Mouse (Mus musculus) WW6 (cell line): Measurements from ENCODE around the gene Gm47429.
"Not testable (repeated sequence)": the region's sequence is repeated elsewhere in the genome, so short reads cannot be mapped to it uniquely, and the experiment has no call there.

Experiments used
- DNase-seq: peaks from one replicate; pipeline ENCODE4 v3.0.0-alpha.2; 2013; ENCODE audit warnings: low read depth, low spot score

The Gm47429 gene

DNA sequence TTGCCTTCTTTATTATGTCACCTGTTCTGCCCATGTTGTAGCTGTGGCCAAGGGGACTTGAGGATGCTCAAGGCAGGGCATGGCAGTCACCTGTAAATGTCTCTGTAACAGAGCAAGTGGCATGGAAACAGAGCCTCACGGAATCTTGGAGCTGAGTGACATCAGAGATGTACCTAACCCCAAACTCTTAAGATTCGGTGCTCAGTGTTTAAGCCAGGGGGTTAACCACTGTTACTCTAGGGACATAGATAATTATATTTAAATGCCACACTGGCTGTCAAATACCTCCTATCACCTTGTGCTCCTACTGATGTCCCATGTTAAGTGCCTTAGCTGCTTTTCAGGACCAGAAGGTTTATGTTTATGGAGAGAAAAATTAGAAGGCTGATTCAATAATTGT, at the start of gene Gm47429:
TSS of gene Gm47429 (minus strand) at position 101 of the 400 bp plus-strand sequence.
- DNase-seq, result no peak

DNA sequence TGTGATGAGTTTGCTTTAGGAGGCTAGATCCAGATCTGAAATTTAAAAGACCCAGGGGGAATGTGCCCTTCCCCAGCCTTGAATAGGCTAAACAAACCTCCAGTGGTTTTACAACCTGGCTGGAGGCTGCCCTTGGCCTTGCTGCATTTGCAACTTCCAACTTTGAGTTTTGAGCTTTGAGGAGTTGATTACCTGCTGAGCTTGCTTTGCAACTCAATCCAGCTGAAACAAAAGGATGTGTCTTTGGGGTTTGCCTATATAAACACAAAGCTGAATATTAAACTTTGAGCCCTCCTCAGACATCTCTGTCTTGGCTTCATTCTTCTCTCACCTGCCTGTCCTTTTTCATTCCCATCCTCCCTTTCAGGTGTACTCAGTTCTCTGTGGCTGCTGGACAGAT, 44.8 kb upstream of the Gm47429 start:
- not testable (repeated sequence) for DNase-seq

DNA sequence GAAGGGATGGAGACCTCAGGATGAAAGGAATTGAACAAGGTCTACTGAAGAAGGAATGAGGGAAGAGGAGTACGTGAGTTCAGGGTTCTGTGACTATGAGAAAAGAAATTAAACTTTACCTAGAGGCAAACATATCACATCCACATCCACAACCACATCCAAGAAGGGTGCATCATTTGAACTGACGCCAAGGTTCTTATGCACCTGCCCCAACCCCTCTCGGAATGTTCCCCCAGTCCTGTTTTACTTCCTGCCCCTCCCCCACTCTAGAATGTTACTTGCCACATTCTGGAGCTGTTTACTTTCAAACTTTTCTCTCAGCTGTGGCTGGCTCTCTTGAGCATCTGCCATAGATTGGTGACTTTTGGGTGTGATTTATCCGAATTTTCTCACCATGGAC, 23.3 kb upstream of the Gm47429 start, which contains the start of gene Nutm2:
TSS of gene Nutm2 (plus strand) at position 301 of the 400 bp plus-strand sequence.
- DNase-seq, result no peak

DNA sequence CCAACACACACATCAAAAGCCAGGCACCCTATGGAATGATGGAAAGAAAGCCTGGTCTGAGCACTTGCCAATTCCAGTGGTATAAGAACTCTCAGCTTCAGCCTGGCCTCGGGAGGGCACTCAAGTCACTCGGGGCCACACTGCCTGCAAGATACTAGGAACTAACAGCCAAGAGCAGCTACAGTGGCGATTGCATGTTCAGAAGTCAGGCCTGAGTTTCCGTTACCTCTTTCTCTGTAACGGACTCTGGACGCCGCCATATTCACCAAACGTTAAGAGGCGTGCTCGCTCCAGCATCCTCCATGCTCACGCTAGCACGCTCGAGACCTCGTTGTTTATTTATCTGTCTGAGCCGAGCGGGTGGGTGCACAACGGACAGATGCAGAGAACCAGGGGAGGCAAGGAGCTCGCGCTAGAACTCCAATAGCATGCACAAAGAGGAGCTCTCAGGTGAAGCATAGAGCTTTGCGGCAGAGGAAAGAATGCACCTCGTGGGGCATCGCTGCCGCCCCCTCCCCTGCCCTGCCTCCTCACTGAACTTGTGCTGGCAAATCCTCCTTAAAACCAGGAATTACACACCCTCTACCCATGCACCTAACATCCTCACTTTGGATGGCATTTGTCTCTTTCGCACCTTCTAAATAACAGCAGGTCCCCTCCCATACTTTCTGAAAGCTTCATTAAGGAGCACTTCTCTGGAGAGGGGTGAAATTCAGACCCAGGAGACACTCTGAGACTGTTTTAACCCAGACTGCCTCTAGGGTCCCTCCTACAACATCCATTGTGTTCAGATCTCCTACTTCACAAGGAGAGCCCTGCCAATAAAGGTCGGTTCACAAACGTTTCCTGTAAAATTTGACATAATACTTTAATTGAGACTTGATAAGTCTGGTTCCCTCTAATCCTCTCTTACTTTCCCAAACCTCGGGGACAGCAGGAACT, 21.2 kb upstream of the Gm47429 start:
- DNase-seq, result no peak

DNA sequence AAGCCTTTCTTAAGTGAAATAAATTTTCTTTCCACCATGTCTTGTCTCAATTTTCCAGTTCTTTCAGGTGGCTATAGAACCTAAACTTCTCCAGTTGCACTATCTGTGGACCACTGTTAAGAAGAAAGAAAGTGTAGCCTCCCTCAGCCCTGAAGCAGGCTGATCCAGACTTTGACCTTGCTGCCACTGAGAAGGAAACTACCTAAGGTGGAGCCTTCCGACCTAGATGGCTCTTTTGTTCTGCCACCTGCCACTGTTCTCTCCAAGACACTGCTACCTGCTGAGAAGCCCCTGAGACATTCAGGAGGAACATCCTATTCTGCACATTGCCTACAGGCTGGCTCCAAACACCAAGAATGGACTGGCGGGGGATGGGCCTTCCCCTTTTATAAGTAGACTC, 16.7 kb upstream of the Gm47429 start:
- not testable (repeated sequence) for DNase-seq

DNA sequence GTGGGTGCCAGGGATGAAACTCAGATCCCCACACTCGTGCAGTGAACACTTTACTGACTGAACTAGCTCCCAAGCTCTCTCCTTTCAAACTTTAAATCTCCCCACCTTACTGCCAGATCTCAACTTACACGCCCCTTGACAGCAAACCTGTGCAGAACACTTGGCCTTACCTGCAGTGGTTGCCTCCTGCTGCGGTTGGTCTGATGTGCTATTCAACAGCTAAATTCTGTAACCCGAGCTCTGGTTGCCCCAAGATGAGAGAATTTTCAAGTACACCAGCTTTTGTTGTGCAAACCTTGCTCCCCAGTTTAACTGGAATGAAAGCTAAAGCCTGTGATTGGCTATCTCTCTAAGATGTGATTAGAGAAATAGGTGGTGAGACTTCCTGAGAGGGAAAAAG, 9.7 kb upstream of the Gm47429 start:
- DNase-seq, result no peak

DNA sequence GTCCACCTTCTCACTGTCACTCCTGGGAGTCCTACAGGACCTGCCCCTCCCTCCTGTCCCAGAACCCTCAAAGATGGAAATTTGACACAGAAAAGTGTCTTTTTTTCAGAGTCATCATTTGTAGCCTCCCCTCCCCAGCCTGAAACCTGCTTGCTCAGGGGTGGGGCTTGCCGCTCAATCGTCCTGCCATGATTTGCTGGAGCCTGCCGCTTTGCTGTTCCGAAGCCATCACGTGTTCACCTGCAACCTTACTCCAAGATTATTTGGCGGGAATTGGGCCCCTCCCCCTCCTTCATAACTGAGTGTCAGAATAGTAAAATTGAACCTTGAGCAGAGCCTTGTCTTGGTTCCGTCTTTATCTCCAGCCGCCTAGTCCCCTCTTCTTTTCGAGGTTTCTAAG, 8.6 kb upstream of the Gm47429 start:
- DNase-seq, result not testable (repeated sequence)

DNA sequence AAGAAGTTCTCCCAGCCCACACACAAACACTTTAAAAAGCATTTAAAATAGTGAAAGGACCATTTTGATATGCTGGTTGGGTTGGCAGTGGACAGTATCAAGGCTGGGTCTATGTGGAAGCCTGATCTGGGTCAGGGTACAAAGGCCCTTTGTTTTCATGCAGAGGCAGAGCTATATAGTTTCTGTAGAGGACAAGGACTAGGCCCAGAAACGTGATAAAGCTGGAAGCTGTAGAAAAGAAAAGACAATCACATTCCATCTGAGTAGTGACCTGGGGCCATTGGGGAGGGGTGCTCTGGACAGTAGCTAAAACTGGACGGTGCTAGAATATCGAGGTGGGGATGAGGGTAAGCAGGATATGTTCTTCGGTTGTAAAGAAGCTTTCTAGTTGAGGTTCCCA, 1.5 kb upstream of the Gm47429 start:
- no peak for DNase-seq

DNA sequence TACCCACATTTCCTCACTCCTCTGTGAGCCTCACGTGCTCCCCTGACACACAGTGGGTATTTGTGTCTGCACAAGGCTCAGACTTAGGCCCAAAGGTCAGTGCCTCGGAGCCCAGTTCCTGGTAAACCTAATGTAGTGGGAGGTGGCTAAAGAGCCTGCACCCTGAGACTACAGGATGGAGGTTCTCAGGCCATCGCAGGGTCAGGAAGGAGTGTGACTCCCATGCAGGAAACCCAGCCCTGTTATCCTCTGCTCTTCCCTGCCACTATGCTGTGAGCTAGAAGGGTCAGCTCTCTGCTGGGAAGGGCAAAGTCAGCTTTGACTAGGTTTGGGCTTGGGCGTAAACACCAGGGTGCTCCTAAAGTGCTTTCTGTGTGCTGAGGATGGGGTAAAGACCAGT, 17.0 kb downstream of the Gm47429 start:
- no peak for DNase-seq

DNA sequence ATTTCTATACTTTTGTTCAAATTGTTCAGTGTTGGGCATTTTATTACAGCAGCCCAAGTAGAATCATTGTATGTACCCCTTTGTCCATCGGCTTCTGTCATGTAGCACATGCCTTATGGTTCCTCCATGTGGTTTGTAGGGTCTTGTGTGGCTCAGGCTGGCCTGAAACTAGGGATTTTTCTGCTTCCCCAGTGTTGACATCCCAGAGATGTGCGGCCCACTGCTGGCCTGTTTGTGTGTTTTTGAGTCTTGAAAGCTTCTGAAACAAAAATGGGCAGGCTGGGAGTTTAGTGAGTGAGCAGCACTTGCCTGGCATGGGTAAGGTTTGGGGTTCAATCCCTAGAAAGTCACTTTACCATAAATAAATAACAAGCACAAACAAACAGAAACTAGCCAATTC, 19.2 kb downstream of the Gm47429 start:
- DNase-seq, result no peak

DNA sequence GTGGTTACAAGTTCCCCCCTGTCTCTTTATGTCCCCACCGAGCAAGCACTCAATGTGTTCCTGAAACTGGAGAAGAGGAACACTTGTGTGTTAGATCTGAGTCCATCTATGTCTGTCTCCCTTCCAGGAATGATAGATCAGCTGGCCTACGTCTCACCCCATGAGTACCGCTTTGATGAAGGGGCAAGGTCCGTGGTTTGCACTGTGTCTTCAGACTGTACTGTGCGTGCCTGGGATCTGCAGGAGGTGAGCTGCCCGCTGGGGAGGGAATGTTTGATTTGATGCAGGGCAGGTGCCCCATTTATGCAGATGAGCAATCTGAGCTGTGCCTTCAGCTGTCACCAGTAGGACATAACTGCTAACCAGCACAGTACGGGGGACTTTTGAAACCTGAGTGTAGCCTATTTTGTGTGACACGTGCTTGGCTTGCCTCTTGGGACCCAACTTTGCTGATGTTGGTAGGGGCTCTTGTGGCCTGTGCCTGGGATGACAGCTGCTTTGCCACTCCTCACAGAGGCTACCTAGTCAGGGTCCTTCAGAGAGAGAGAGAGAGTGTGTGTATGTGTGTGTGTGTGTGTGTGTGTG, 20.0 kb downstream of the Gm47429 start:
- DNase-seq, result no peak

DNA sequence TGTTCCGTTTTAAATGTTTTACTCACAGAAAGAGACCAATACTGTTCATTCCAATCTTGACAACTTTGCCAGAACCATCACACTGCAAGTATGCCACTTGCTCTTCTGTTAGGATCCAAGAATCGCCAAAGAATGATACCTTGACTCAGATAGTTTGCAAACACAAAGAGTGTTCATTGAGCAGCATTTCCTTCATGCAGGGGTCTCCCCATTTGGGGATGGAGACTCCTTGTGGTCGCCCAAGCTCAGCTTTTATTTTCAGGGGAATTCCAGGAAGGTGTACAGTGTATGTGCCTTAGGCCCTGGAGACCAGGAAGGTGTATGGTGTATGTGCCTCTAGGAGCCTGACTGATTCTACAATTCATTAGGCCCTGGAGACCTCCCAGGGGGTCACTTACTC, 25.3 kb downstream of the Gm47429 start:
- no peak for DNase-seq

DNA sequence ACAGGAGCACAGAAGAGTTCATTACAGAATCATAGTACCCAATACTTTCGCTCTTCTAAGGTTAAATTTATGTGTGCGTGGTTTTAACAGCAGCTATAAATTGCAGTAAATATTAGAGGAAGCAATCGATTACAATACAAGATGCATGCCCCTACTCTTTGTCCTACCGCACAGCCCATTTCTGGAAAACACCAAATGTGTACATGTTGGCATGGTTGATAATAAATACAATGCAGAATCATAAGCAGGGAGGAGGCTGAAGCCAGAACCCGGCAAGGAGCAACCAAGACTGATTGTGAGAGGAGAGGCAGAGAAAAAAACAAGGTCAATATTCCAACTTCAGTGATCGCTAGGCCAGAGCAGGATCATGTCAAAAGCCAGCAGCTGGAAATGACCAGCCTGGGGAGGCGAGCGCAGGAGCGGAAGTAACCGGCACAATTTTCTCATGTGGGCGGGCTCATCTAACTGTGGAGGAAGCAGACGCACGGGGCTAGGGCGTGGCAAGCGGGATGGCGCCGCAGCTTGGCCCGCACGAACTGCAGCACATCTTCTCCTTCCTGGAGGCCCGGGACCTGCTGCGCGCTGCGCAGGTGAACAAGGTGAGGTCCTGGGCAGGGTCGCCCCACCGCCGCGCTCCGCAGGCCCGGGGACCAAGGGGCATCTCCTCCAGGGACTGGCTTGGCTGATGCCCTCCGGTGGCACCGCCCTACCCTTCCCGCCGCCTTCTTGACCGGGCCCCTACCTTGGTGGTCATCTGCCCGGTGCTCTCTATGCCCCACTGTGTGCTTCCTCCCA, 26.1 kb downstream of the Gm47429 start, which contains the start of gene Fbxw17:
TSS of gene Fbxw17 (plus strand) at position 476 of the 795 bp plus-strand sequence.
- DNase-seq, result peak; percentile 34
